Mouse (Mus musculus): ENCODE data around the gene Nprl2.

The Nprl2 gene

DNA sequence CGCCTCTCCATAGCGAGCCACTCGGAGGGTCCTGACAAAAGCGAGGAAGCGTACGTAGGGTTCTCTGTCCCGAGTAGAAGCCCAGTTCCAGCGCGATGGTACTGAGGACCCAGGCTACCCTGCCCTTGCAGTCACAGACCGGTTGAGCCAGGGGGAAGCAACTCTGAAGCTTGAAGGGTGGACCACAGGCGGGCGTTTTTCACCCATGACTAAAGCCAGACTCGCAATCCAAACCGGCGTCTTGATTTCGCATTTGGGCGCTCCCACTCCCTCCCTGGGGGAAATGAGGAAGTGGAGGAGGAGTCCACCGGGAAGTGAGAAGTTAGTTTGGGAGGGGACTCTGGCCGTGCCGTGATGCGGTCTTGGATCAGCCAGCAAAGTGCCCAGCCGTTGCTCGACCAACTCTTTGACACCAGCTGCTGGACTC is 13.0 kb downstream of the Nprl2 start:
- CTCF ChIA-PET: interaction anchor here in 3 of 4 experiments (0.5 to 1.8 kb wide), 17 partner anchors 8 to 1737 kb away, joined by 3 to 14 read pairs (median 3); partner anchors contain the start of genes Cyb561d2 (in 1 of the 3), Hyal1 (in 1 of the 3), Hyal2 (in 1 of the 3) and Nprl2 (in 1 of the 3)
- POLR2A ChIA-PET: interaction anchor here (0.6 to 8.8 kb wide), 50 partner anchors 9 to 756 kb away, joined by 3 to 129 read pairs (median 6); partner anchors contain the start of genes Cyb561d2 (in 3 of the 4), Hyal1 (in 3 of the 4), Hyal2 (in 3 of the 4) and Hyal3 (in 3 of the 4)

GRCm38 (mm10) chr9:107555701-107556100 is 13.7 kb downstream of the Nprl2 start:
- CTCF ChIA-PET: interaction anchor here in 2 of 4 experiments (0.6 to 1.8 kb wide), 4 partner anchors 10 to 22 kb away, joined by 3 to 14 read pairs (median 4); partner anchors contain the start of genes Hyal2 (in 1 of the 2) and Tmem115 (in 1 of the 2)
- POLR2A ChIA-PET: interaction anchor here (0.7 to 8.8 kb wide), 21 partner anchors 8 to 268 kb away, joined by 3 to 129 read pairs (median 7); partner anchors contain the start of genes Hyal2 (in 3 of the 4), Tusc2 (in 3 of the 4), Cyb561d2 (in 2 of the 4) and Hyal3 (in 2 of the 4)

DNA sequence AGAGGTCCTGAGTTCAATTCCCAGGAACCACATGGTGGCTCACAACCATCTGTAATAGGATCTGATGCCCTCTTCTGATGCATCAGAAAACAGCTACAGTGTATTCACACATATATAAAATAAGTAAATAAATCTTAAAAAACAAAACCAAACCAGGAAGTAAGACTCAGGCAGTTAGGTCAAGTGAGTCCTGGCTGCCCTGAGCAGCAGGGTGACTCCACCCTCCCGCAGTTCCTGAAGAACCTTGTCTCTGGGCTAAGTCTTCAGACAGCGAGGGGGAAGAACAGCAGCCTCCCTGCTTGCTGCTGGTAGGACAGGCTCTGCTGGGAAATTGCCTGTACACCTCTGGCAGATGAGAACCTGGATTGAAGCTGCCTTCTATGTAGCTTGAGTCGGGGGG is 14.3 kb downstream of the Nprl2 start:
- CTCF ChIA-PET: interaction anchor here in 2 of 4 experiments (0.6 to 1.1 kb wide), 2 partner anchors 22 to 182 kb away, joined by 3 read pairs; partner anchors contain the start of gene Tmem115 (in 1 of the 2)
- POLR2A ChIA-PET: interaction anchor here (0.6 to 8.8 kb wide), 16 partner anchors 10 to 208 kb away, joined by 3 to 129 read pairs (median 6); partner anchors contain the start of genes Hyal2 (in 3 of the 4), Cyb561d2 (in 2 of the 4), Hyal1 (in 2 of the 4) and Hyal3 (in 2 of the 4)

- ChIA-PET POLR2A (interaction anchor here (0.6 to 29.0 kb wide), 47 partner anchors 8 to 1087 kb away, joined by 3 to 450 read pairs (median 4); partner anchors contain the start of genes Hyal1 (in 3 of the 4), 6430571L13Rik (in 2 of the 4), Cyb561d2 (in 2 of the 4) and Gnai2 (in 2 of the 4)), CTCF (interaction anchor here (0.5 to 1.6 kb wide), 19 partner anchors 9 to 920 kb away, joined by 3 to 7 read pairs (median 3); partner anchors contain the start of genes 6430571L13Rik (in 1 of the 4) and Zmynd10 (in 1 of the 4))
Observed at GRCm38 (mm10) chr9:107563029-107563581, 21.1 kb downstream of the Nprl2 start, which contains the start of gene Tusc2. Gene Tusc2 (plus strand): TSS chr9:107563255.

GRCm38 (mm10) chr9:107565556-107565955 is 23.5 kb downstream of the Nprl2 start:
- CTCF ChIA-PET: interaction anchor here (0.6 to 2.1 kb wide), 17 partner anchors 9 to 755 kb away, joined by 3 to 12 read pairs (median 3); partner anchors contain the start of genes Ifrd2 (in 2 of the 4), Rassf1 (in 2 of the 4), Hyal1 (in 1 of the 4) and Rbm6 (in 1 of the 4)

GRCm38 (mm10) chr9:107566041-107566709 is 24.1 kb downstream of the Nprl2 start:
- ChIA-PET CTCF (interaction anchor here (0.6 to 2.1 kb wide), 19 partner anchors 8 to 754 kb away, joined by 3 to 12 read pairs (median 3); partner anchors contain the start of genes Ifrd2 (in 2 of the 4), Rassf1 (in 2 of the 4), Hyal1 (in 1 of the 4) and Rbm6 (in 1 of the 4)), POLR2A (interaction anchor here (0.8 to 29.0 kb wide), 20 partner anchors 8 to 74 kb away, joined by 3 to 450 read pairs (median 4); partner anchors contain the start of genes Hyal1 (in 2 of the 4), Rassf1 (in 2 of the 4), Gnai2 (in 1 of the 4) and Hyal3 (in 1 of the 4))

More at GRCm38 (mm10) chr9:107565556-107565955, 23.5 kb downstream of the Nprl2 start:
- POLR2A ChIA-PET: interaction anchor here in 3 of 4 experiments (0.8 to 29.0 kb wide), 12 partner anchors 9 to 65 kb away, joined by 3 to 450 read pairs (median 4); partner anchors contain the start of genes Rassf1 (in 2 of the 3), Hyal1 (in 1 of the 3), Hyal3 (in 1 of the 3) and Ifrd2 (in 1 of the 3)

- ChIA-PET CTCF (interaction anchor here in 3 of 4 experiments (0.8 to 2.6 kb wide), 12 partner anchors 8 to 79 kb away, joined by 3 to 14 read pairs (median 4); partner anchors contain the start of genes Ifrd2 (in 2 of the 3) and Hyal1 (in 1 of the 3)), POLR2A (interaction anchor here (0.8 to 29.0 kb wide), 18 partner anchors 8 to 74 kb away, joined by 3 to 450 read pairs (median 4); partner anchors contain the start of genes Hyal1 (in 2 of the 4), Hyal3 (in 2 of the 4), Rassf1 (in 2 of the 4) and Gnai2 (in 1 of the 4))
Observed at GRCm38 (mm10) chr9:107566855-107567254, 24.8 kb downstream of the Nprl2 start.

DNA sequence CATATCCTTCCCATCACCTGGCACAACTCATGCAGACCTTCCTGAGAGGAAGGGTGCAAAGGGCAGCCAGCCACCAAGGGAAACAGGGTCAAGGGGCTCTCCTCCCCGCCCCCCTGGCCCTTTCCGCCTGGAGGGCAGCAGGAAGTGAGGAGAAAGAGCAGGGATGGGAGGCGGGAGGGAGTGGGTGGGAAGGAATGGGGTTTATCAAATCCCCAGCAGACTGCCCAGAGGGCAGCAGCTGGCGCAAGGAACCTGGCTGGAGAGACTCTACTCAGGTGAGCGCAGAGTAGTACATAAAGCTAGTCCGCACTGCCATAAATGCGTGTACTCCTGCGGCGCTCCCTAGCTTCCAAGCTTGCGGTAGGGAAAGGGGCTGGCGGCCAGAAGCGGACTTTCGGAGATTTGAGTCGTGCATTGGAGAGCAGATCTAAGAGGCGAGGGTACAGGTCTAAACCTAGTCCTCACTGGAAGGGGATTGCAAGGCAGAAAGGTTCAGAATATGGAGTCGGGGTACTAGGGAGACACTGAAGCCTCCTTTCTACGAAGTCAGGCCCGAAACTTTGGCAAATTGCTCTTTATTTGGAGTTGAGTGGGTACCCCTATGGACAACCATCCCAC is 25.8 kb downstream of the Nprl2 start, which contains the start of gene Hyal2:
Gene Hyal2 (plus strand): TSS at position 244 of the 618 bp plus-strand sequence.
- CTCF ChIA-PET: interaction anchor here (0.5 to 2.6 kb wide), 10 partner anchors 13 to 50 kb away, joined by 3 to 14 read pairs (median 4); partner anchors contain the start of genes Hyal3 (in 1 of the 4) and Tmem115 (in 1 of the 4)

GRCm38 (mm10) chr9:107568331-107569261 is 26.6 kb downstream of the Nprl2 start:
- POLR2A ChIA-PET: interaction anchor here in 3 of 4 experiments (0.7 to 29.0 kb wide), 41 partner anchors 8 to 948 kb away, joined by 3 to 450 read pairs (median 5); partner anchors contain the start of genes Hyal1 (in 3 of the 3), Ifrd2 (in 3 of the 3), Hyal3 (in 2 of the 3) and Naa80 (in 2 of the 3)
- CTCF ChIA-PET: interaction anchor here (0.5 to 2.6 kb wide), 20 partner anchors 12 to 440 kb away, joined by 3 to 14 read pairs (median 3); partner anchors contain the start of genes Hyal3 (in 1 of the 4), Ifrd2 (in 1 of the 4), Rassf1 (in 1 of the 4) and Tmem115 (in 1 of the 4)

More for the DNA sequence above, 25.8 kb downstream of the Nprl2 start, which contains the start of gene Hyal2:
- POLR2A ChIA-PET: interaction anchor here in 3 of 4 experiments (0.6 to 29.0 kb wide), 34 partner anchors 9 to 238 kb away, joined by 3 to 450 read pairs (median 4); partner anchors contain the start of genes Hyal1 (in 3 of the 3), Hyal3 (in 3 of the 3), Ifrd2 (in 2 of the 3) and Naa80 (in 2 of the 3)

DNA sequence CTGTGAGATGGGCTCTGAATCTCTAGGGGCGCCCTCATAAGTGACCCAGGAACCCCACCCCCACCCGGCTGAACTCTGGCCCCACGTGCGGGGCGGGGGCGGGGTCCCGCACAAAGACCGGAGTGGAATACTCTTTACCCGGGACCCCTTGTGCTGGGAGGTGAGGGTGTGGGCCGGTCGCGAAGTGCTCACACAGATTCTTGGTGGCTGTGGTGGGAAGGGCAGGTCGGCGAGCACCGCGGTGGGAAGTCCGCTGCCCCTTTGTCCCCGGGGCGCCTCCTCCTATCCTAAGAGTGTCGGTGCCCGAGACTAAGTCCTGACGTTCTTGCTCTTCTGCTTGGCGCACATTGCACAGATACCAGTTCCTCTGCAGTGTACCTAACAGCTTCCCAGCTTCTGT is 27.2 kb downstream of the Nprl2 start:
- ChIA-PET POLR2A (interaction anchor here in 3 of 4 experiments (0.7 to 29.0 kb wide), 31 partner anchors 7 to 947 kb away, joined by 3 to 450 read pairs (median 8); partner anchors contain the start of genes Ifrd2 (in 3 of the 3), Hyal1 (in 2 of the 3), Hyal3 (in 2 of the 3) and Naa80 (in 2 of the 3)), CTCF (interaction anchor here in 3 of 4 experiments (0.5 to 2.6 kb wide), 16 partner anchors 14 to 439 kb away, joined by 3 to 14 read pairs (median 3); partner anchors contain the start of genes Ifrd2 (in 1 of the 3), Rassf1 (in 1 of the 3) and Tmem115 (in 1 of the 3))

- ChIA-PET CTCF (interaction anchor here in 3 of 4 experiments (0.5 to 2.5 kb wide), 9 partner anchors 10 to 401 kb away, joined by 3 to 5 read pairs (median 3); partner anchors contain the start of genes Hyal3 (in 1 of the 3) and Tmem115 (in 1 of the 3)), POLR2A (interaction anchor here in 3 of 4 experiments (1.0 to 29.0 kb wide), 20 partner anchors 11 to 74 kb away, joined by 4 to 450 read pairs (median 9); partner anchors contain the start of genes Ifrd2 (in 3 of the 3), Hyal3 (in 2 of the 3), Rassf1 (in 2 of the 3) and Zmynd10 (in 2 of the 3))
Observed at GRCm38 (mm10) chr9:107570016-107570415, 28.0 kb downstream of the Nprl2 start.

DNA sequence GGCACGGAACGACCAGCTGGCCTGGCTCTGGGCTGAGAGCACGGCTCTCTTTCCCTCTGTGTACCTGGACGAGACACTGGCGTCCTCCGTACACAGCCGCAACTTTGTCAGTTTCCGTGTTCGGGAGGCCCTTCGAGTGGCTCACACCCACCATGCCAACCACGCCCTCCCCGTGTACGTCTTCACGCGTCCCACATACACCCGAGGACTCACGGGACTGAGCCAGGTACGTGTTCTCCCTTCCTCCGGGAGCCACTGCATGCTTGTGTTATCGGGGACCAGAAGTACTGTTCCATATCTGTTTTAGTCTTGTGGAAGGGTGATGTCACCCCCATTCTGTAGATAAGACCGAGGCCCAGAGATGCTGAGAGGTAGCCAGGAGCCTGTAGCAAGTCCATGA is 28.8 kb downstream of the Nprl2 start:
- CTCF ChIA-PET: interaction anchor here in 2 of 4 experiments (0.5 to 1.0 kb wide), 3 partner anchors 9 to 118 kb away, joined by 3 read pairs; partner anchors contain the start of gene Hyal3 (in 1 of the 2)
- POLR2A ChIA-PET: interaction anchor here in 2 of 4 experiments (1.4 to 29.0 kb wide), 11 partner anchors 10 to 74 kb away, joined by 4 to 450 read pairs (median 22); partner anchors contain the start of genes Hyal3 (in 2 of the 2), Ifrd2 (in 2 of the 2), Naa80 (in 1 of the 2) and Rassf1 (in 1 of the 2)

DNA sequence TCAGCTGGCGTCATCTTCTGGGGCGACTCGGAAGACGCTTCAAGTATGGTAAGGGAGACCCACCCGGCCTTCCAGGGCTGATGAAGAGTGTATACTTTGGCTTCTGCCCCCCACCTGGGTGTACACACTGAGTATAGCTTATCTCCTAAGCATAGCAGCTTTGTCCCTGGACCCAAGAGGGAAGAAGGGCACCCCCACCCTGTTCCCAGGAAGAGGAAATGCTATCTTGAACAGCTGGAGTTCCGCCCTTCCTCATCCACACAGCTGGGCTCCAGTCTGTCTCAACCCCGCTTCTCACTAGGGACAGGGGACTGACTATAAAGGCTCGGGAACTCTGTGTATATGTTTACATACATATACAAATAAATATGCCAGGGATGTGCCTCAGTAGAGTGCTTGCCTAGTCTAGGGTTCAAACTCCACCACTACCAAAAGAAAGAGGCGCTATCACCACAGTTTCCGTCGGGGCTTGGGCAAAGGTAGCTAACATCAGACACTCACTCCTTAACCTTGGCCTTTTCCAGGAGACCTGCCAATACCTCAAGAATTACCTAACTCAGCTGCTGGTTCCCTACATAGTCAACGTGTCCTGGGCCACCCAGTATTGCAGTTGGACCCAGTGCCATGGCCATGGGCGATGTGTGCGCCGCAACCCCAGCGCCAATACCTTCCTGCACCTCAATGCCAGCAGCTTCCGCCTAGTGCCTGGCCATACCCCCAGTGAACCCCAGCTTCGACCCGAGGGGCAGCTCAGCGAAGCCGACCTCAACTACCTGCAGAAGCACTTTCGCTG is 29.7 kb downstream of the Nprl2 start:
- CTCF ChIA-PET: interaction anchor here in 3 of 4 experiments (0.6 to 1.6 kb wide), 5 partner anchors 8 to 125 kb away, joined by 3 to 5 read pairs (median 3); partner anchors contain the start of genes Hyal3 (in 1 of the 3) and Zmynd10 (in 1 of the 3)
- POLR2A ChIA-PET: interaction anchor here in 3 of 4 experiments (0.5 to 29.0 kb wide), 19 partner anchors 9 to 172 kb away, joined by 3 to 450 read pairs (median 5); partner anchors contain the start of genes Tusc2 (in 3 of the 3), Hyal3 (in 2 of the 3), Ifrd2 (in 2 of the 3) and Cacna2d2 (in 1 of the 3)

Measured in embryonic stem cell, embryonic (primary cell).